Mouse (Mus musculus) neural tube, embryonic 12.5 days (tissue): Measurements from ENCODE around the gene Dcakd. TPM values are rescaled to one million over a fixed set of nuclear protein-coding genes. Genes with fewer than 3 reads are reported as not detected.

Experiments
- ATAC-seq: fragments of 200-750 bp; cut with Nextera tagmentation; 2 replicates; pipeline ENCODE4 v1.8.0; 2017; ENCODE audit warnings: low read depth, mild to moderate bottlenecking, moderate TSS enrichment, moderate library complexity; ENCODE audit not compliant: low FRiP score
- H3K27ac ChIP-seq: fragments of 300-500 bp; sonication (generic); 2 replicates; pipeline ENCODE4 v1.5.1; 2016
- H3K27me3 ChIP-seq: fragments of 300-500 bp; sonication (generic); replicated peaks from 2 replicates; pipeline ENCODE4 v1.6.1; 2016; ENCODE audit warnings: mild to moderate bottlenecking
- H3K36me3 ChIP-seq: fragments of 300-500 bp; sonication (generic); 2 replicates; pipeline ENCODE4 v1.6.1; 2016; ENCODE audit warnings: mild to moderate bottlenecking
- H3K4me1 ChIP-seq: fragments of 300-500 bp; sonication (generic); 2 replicates; pipeline ENCODE4 v1.6.1; 2016
- H3K4me2 ChIP-seq: fragments of 300-500 bp; sonication (generic); replicated peaks from 2 replicates; pipeline ENCODE4 v1.6.1; 2016; ENCODE audit warnings: mild to moderate bottlenecking
- H3K4me3 ChIP-seq: fragments of 300-500 bp; sonication (generic); 2 replicates; pipeline ENCODE4 v1.5.1; 2016
- H3K9ac ChIP-seq: fragments of 300-500 bp; sonication (generic); 2 replicates; pipeline ENCODE4 v1.6.1; 2016; ENCODE audit warnings: mild to moderate bottlenecking
- H3K9me3 ChIP-seq: fragments of 300-500 bp; sonication (generic); 2 replicates; pipeline ENCODE4 v1.6.1; 2016; ENCODE audit warnings: mild to moderate bottlenecking
- WGBS: fragments of 180-500 bp; shearing (Covaris S2); methylation state at CpG from one replicate; pipeline ENCODE4 v1.1.7; 2016; 5-methylcytosine and 5-hydroxymethylcytosine counted together
- polyA plus RNA-seq: library from polyadenylated mRNA; unstranded; fragments of >200 nt; fragmentation: Nextera tagmentation; extraction: Ambion mirVana; gene quantifications from 2 replicates; pipeline ENCODE4 v1.2.1, GENCODE M21; 2016

Gene Dcakd
- polyA plus RNA-seq, 1 experiment from 2014 or later: 170 TPM

GRCm38 (mm10) chr11:103015881-103016825 is 12.0 kb downstream of the Dcakd start:
- peak overlapping the region; percentile 73 for H3K4me2 ChIP-seq
- peaks cover 14% of the 10 kb centered on the region for H3K4me1 ChIP-seq
- no peaks in the 10 kb centered on the region for H3K27me3 ChIP-seq
- peak overlapping the region; percentile 78 for H3K9ac ChIP-seq
- 50% methylated on average over 27 of the region's 27 CpGs for WGBS
- 0 out of 2 replicates have a peak, but pooled peaks have one; percentile 21 for ATAC-seq
- H3K4me3 ChIP-seq: peak overlapping the region; percentile 70
- H3K27ac ChIP-seq: peak overlapping the region; percentile 77
- H3K9me3 ChIP-seq: no peaks in the 10 kb centered on the region
- peaks cover 11% of the 10 kb centered on the region; the same call in 1 of the 2 replicates for H3K36me3 ChIP-seq

- 97% methylated on average over 2 of the region's 2 CpGs for WGBS
- Histone ChIP-seq H3K9ac (no peak overlapping the region), H3K9me3 (no peaks in the 10 kb centered on the region), H3K4me1 (peaks cover 13% of the 10 kb centered on the region), H3K27me3 (no peaks in the 10 kb centered on the region), H3K36me3 (peaks cover 27% of the 10 kb centered on the region), H3K27ac (no peak overlapping the region), H3K4me2 (no peak overlapping the region), H3K4me3 (no peak overlapping the region)
- no peak for ATAC-seq
These were observed 17.0 kb downstream of the Dcakd start for GRCm38 (mm10) chr11:103011206-103011497.

- Histone ChIP-seq H3K4me3 (no peak overlapping the region), H3K4me1 (peaks cover 8% of the 10 kb centered on the region), H3K9me3 (no peaks in the 10 kb centered on the region), H3K27me3 (no peaks in the 10 kb centered on the region), H3K9ac (no peak overlapping the region), H3K4me2 (no peak overlapping the region), H3K36me3 (peaks cover 29% of the 10 kb centered on the region), H3K27ac (no peak overlapping the region)
- 92% methylated on average over 13 of the region's 13 CpGs for WGBS
- no peak for ATAC-seq
These were observed 17.5 kb downstream of the Dcakd start for GRCm38 (mm10) chr11:103010454-103011205.

GRCm38 (mm10) chr11:103009208-103009607 is 18.9 kb downstream of the Dcakd start:
- ATAC-seq: no peak
- Histone ChIP-seq H3K9ac (no peak overlapping the region), H3K27me3 (no peaks in the 10 kb centered on the region), H3K27ac (no peak overlapping the region), H3K36me3 (peaks cover 37% of the 10 kb centered on the region), H3K4me3 (no peak overlapping the region), H3K4me1 (no peaks in the 10 kb centered on the region), H3K4me2 (no peak overlapping the region), H3K9me3 (no peaks in the 10 kb centered on the region)
- 92% methylated on average over 8 of the region's 8 CpGs for WGBS

- no peak overlapping the region for H3K4me2 ChIP-seq
- no peak overlapping the region for H3K27ac ChIP-seq
- peaks cover 36% of the 10 kb centered on the region for H3K36me3 ChIP-seq
- H3K4me1 ChIP-seq: no peaks in the 10 kb centered on the region
- no peaks in the 10 kb centered on the region for H3K9me3 ChIP-seq
- ATAC-seq: no peak
- 88% methylated on average over 7 of the region's 7 CpGs for WGBS
- H3K4me3 ChIP-seq: no peak overlapping the region
- no peaks in the 10 kb centered on the region for H3K27me3 ChIP-seq
- H3K9ac ChIP-seq: no peak overlapping the region
These were observed 19.6 kb downstream of the Dcakd start for GRCm38 (mm10) chr11:103008558-103008957.

GRCm38 (mm10) chr11:103007001-103007340 is 21.2 kb downstream of the Dcakd start:
- WGBS: 87% methylated on average over 6 of the region's 6 CpGs
- Histone ChIP-seq H3K36me3 (peaks cover 26% of the 10 kb centered on the region), H3K27ac (no peak overlapping the region), H3K4me2 (no peak overlapping the region), H3K4me1 (peaks cover 3% of the 10 kb centered on the region; the same call in 1 of the 2 replicates), H3K4me3 (no peak overlapping the region), H3K27me3 (no peaks in the 10 kb centered on the region), H3K9ac (no peak overlapping the region), H3K9me3 (no peaks in the 10 kb centered on the region)
- no peak for ATAC-seq

GRCm38 (mm10) chr11:103006286-103007000 is 21.7 kb downstream of the Dcakd start:
- H3K36me3 ChIP-seq: peaks cover 26% of the 10 kb centered on the region
- no peaks in the 10 kb centered on the region for H3K9me3 ChIP-seq
- no peaks in the 10 kb centered on the region for H3K27me3 ChIP-seq
- ATAC-seq: no peak
- H3K4me3 ChIP-seq: no peak overlapping the region
- H3K9ac ChIP-seq: no peak overlapping the region
- 91% methylated on average over 7 of the region's 7 CpGs for WGBS
- H3K27ac ChIP-seq: no peak overlapping the region
- no peak overlapping the region for H3K4me2 ChIP-seq
- H3K4me1 ChIP-seq: peaks cover 3% of the 10 kb centered on the region; the same call in 1 of the 2 replicates

- ATAC-seq: no peak
- no peak overlapping the region for H3K27ac ChIP-seq
- no peaks in the 10 kb centered on the region for H3K27me3 ChIP-seq
- H3K36me3 ChIP-seq: peaks cover 26% of the 10 kb centered on the region
- no peaks in the 10 kb centered on the region for H3K9me3 ChIP-seq
- peaks cover 8% of the 10 kb centered on the region; the same call in 1 of the 2 replicates for H3K4me1 ChIP-seq
- H3K4me3 ChIP-seq: no peak overlapping the region
- H3K4me2 ChIP-seq: no peak overlapping the region
- 90% methylated on average over 11 of the region's 11 CpGs for WGBS
- no peak overlapping the region for H3K9ac ChIP-seq
These were observed 22.7 kb downstream of the Dcakd start for GRCm38 (mm10) chr11:103005254-103005981.

GRCm38 (mm10) chr11:103004852-103005251 is 23.3 kb downstream of the Dcakd start:
- peaks cover 13% of the 10 kb centered on the region; the same call in 1 of the 2 replicates for H3K4me1 ChIP-seq
- ATAC-seq: no peak
- no peak overlapping the region for H3K4me2 ChIP-seq
- 88% methylated on average over 1 of the region's 1 CpGs for WGBS
- H3K9ac ChIP-seq: no peak overlapping the region
- H3K4me3 ChIP-seq: no peak overlapping the region
- no peaks in the 10 kb centered on the region for H3K9me3 ChIP-seq
- no peak overlapping the region for H3K27ac ChIP-seq
- no peaks in the 10 kb centered on the region for H3K27me3 ChIP-seq
- H3K36me3 ChIP-seq: peaks cover 31% of the 10 kb centered on the region

- ATAC-seq: no peak
- H3K9me3 ChIP-seq: no peaks in the 10 kb centered on the region
- H3K36me3 ChIP-seq: peaks cover 47% of the 10 kb centered on the region
- no peak overlapping the region for H3K4me2 ChIP-seq
- 0 out of 2 replicates have a peak overlapping the region, but pooled peaks have one; percentile 21 for H3K9ac ChIP-seq
- H3K27me3 ChIP-seq: no peaks in the 10 kb centered on the region
- no peak overlapping the region for H3K4me3 ChIP-seq
- peaks cover 15% of the 10 kb centered on the region; the same call in 1 of the 2 replicates for H3K4me1 ChIP-seq
- 64% methylated on average over 5 of the region's 5 CpGs for WGBS
- no peak overlapping the region for H3K27ac ChIP-seq
These were observed 24.9 kb downstream of the Dcakd start for GRCm38 (mm10) chr11:103003210-103003609.

- no peaks in the 10 kb centered on the region for H3K9me3 ChIP-seq
- H3K36me3 ChIP-seq: peaks cover 51% of the 10 kb centered on the region
- H3K4me2 ChIP-seq: no peak overlapping the region
- no peak overlapping the region for H3K4me3 ChIP-seq
- no peak overlapping the region for H3K9ac ChIP-seq
- no peaks in the 10 kb centered on the region for H3K27me3 ChIP-seq
- H3K27ac ChIP-seq: no peak overlapping the region
- H3K4me1 ChIP-seq: peaks cover 15% of the 10 kb centered on the region; the same call in 1 of the 2 replicates
- WGBS: 83% methylated on average over 5 of the region's 5 CpGs
- ATAC-seq: no peak
These were observed 27.1 kb downstream of the Dcakd start for GRCm38 (mm10) chr11:103001063-103001462.
